Mouse (Mus musculus): ENCODE measurements around the gene Mis12.

- no peak for TF ChIP-seq CTCF (IDR thresholded peaks at IDR 0.05; ENCODE audit: low read depth, low read length)
- TF ChIP-seq GATA2 (IDR thresholded peaks at IDR 0.05; ENCODE audit: borderline replicate concordance, low read depth, low read length): no peak
- TF ChIP-seq GATA1 (IDR thresholded peaks at IDR 0.05; ENCODE audit: borderline replicate concordance, low read length): no peak
- TF ChIP-seq TAL1 (conservative IDR thresholded peaks at IDR 0.05; ENCODE audit: low read depth, low read length): no peak
- no peak for TF ChIP-seq POLR2AphosphoS5 (IDR thresholded peaks at IDR 0.05; ENCODE audit: insufficient replicate concordance, low read depth, low read length)
Observed at GRCm38 (mm10) chr11:71003611-71004315, 15.6 kb upstream of the Mis12 start.

Data from G1E (cell line).